Mouse (Mus musculus) adrenal gland, postnatal 4 days (tissue): ENCODE data around the gene Nupl2. TPM values are rescaled to one million over a fixed set of nuclear protein-coding genes. Genes with fewer than 3 reads are reported as not detected.

ENCODE experiments used
- DNase-seq, 2 experiments: peaks; one replicate each; pipeline ENCODE4 v3.0.0; 2021 to 2022; ENCODE audit warnings: low spot score in 2 of 2, mixed read lengths in 2 of 2
- total RNA-seq, 2 experiments: library from RNA; stranded (reverse); gene quantifications; 2 replicates each; pipeline ENCODE4 v1.2.3; 2021

Nupl2 gene
- total RNA-seq, 2 experiments from 2014 or later, result 12.3 to 14.1 TPM

- no peak for DNase-seq
Observed at GRCm38 (mm10) chr5:24207965-24208364, 43.2 kb downstream of the Nupl2 start.

GRCm38 (mm10) chr5:24208505-24208904 lies 43.7 kb downstream of the Nupl2 start:
- DNase-seq, result no peak

GRCm38 (mm10) chr5:24213861-24214546 lies 49.2 kb downstream of the Nupl2 start:
- DNase-seq, result no peak

DNA sequence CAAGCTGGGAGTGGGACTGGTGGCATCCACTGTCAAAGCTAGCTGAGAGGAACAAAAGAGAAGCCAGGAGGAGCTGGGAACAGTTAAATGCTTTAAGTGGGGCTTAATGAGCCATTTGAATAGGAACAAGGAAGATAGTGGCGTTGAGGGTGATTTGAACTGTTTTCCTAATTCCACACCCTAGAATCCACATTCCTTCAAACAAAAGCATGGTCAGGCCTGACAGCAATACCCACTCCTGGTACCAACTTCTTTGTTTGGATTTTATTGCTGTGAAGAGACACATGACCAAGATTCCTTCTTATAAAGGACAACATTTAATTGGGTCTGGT lies 49.8 kb downstream of the Nupl2 start:
- no peak for DNase-seq

GRCm38 (mm10) chr5:24214900-24215299 lies 50.1 kb downstream of the Nupl2 start:
- DNase-seq, result no peak

Other genes starting within 250 kb of the Nupl2 start
- 10 to 100 TPM; 60.9 to 63.7 TPM for gene Fam126a, start 134.3 kb upstream of the Nupl2 start, total RNA-seq
- 10 to 100 TPM; 45.6 to 49.3 TPM for gene Klhl7, start 64.4 kb upstream of the Nupl2 start, total RNA-seq
- gene Kcnh2, start 186.6 kb downstream of the Nupl2 start, total RNA-seq, result 10 to 100 TPM; 38.6 to 42.4 TPM
- 10 to 100 TPM; 11.5 to 12.3 TPM for gene Nos3, start 199.8 kb downstream of the Nupl2 start, total RNA-seq
- gene Atg9b, start 227.2 kb downstream of the Nupl2 start, total RNA-seq, result under 1 TPM; 0.42 to 0.62 TPM
- 10 to 100 TPM; 73.9 to 84.8 TPM for gene Abcb8, start 228.7 kb downstream of the Nupl2 start, total RNA-seq
- gene Asic3, start 248.4 kb downstream of the Nupl2 start, total RNA-seq, result under 1 TPM; 0.20 to 0.22 TPM